Mouse (Mus musculus): Measurements from ENCODE around the gene Hoxa3. TPM values are rescaled to one million over a fixed set of nuclear protein-coding genes. Genes with fewer than 3 reads are reported as not detected.

Hoxa3 gene
- polyA plus RNA-seq, 1 experiment from 2014 or later = not detected

Other genes with a start within 250 kb of the Hoxa3 start
- 32.2 TPM for gene Skap2, start 200.8 kb downstream of the Hoxa3 start, polyA plus RNA-seq (2017; shearing (Covaris generic))
- gene Hoxa1, start 55.0 kb downstream of the Hoxa3 start, polyA plus RNA-seq (2017; shearing (Covaris generic)) = not detected
- gene Hoxa2, start 48.5 kb downstream of the Hoxa3 start, polyA plus RNA-seq (2017; shearing (Covaris generic)) = not detected
- not detected for gene 5730596B20Rik, start 35.8 kb downstream of the Hoxa3 start, polyA plus RNA-seq (2017; shearing (Covaris generic))
- not detected for gene Hoxa4, start 21.6 kb downstream of the Hoxa3 start, polyA plus RNA-seq (2017; shearing (Covaris generic))
- gene Hoxa5, start 8.7 kb downstream of the Hoxa3 start, polyA plus RNA-seq (2017; shearing (Covaris generic)) = not detected
- not detected for gene Hoxa6, start 4.6 kb downstream of the Hoxa3 start, polyA plus RNA-seq (2017; shearing (Covaris generic))
- gene Gm28308, start within 50 bp of the Hoxa3 start, polyA plus RNA-seq (2017; shearing (Covaris generic)) = not detected
- 0.33 TPM for gene Hoxa7, start 8.5 kb upstream of the Hoxa3 start, polyA plus RNA-seq (2017; shearing (Covaris generic))
- gene Hoxa9, start 17.8 kb upstream of the Hoxa3 start, polyA plus RNA-seq (2017; shearing (Covaris generic)) = 0.12 TPM
- gene Hoxa10, start 27.5 kb upstream of the Hoxa3 start, polyA plus RNA-seq (2017; shearing (Covaris generic)) = not detected
- gene Hoxa11, start 32.5 kb upstream of the Hoxa3 start, polyA plus RNA-seq (2017; shearing (Covaris generic)) = not detected
- not detected for gene Hoxa13, start 47.5 kb upstream of the Hoxa3 start, polyA plus RNA-seq (2017; shearing (Covaris generic))
- gene Evx1, start 100.2 kb upstream of the Hoxa3 start, polyA plus RNA-seq (2017; shearing (Covaris generic)) = not detected

Measured in inflammation-experienced regulatory T-cells, adult 16 weeks (primary cell).